Mouse (Mus musculus): Measurements from ENCODE around the gene Nup62. TPM values are rescaled to one million over a fixed set of nuclear protein-coding genes. Genes with fewer than 3 reads are reported as not detected.
"Not testable (repeated sequence)": the region's sequence is repeated elsewhere in the genome, so short reads cannot be mapped to it uniquely, and the experiment has no call there.

Nup62 gene
- total RNA-seq, 2 experiments from 2014 or later: 25.4 to 26.0 TPM

DNA sequence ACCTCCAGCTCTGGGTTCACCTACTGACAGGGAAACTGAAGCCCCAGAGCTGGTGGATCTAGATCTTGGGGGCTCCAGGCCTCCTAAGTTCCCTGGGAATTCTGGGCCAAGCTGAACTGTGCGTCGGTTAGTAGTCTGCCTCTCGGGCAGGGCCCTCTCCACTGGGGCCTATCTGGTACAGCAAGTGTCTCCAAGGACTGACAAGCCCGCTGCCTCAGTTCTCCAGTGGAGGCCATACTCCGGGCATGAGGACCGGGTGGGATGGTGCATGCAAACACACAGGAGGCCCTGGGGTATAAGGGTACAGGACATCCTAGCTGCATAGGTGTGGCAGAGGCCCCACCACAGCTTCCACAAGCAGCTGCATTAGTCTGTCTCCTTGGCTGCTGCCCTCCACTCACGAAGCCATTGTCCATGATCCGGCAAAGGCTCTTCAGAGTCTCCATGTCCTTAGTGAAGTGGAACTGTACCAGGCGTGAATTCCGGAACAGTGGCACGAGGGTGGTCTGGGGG, 48.1 kb downstream of the Nup62 start:
- no peak for DNase-seq

DNA sequence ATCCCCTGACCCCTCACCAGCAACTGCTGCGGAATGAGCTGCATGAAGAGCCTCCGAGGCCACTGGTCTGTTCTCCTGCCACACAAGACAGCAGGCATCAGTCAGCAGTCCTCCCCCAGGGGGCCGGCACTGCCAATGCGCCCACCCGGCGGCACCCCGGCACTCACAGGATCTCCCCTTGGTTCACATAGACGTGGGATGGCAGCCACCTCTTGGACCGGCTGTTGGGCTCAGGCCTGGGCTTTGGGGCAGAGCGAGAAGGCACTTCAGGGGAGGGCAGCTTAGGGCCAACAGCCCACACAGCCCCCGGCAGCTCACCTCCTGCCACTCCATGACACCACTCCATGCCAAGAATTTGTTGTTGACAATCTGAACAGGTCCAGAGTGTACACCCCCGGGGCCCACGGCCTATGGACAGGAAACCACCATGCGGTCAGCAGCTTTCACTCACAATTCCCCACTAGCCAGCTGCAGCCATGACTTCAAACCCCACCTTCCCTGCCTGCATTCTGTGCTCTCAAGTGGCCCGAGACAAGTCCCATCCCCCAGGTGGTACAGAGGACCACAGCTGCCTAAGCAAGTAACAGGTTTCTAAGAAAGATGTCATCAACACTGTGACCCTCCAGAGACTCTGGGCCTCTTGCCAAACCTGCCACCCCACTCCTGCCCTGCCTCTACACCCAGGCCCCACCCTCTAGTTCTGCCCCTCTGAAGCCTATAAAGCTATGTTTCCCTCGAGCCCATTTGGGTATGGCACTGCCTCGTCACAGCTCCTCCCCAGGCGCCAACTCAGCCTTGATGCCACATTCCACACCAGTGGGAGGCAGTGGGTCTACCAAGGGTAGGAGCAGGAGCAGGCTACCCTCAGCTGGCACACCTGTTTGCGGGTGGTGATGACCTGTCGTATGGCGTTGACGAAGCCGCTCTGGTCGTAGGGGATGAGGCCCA, 49.0 kb downstream of the Nup62 start:
- no peak for DNase-seq

DNA sequence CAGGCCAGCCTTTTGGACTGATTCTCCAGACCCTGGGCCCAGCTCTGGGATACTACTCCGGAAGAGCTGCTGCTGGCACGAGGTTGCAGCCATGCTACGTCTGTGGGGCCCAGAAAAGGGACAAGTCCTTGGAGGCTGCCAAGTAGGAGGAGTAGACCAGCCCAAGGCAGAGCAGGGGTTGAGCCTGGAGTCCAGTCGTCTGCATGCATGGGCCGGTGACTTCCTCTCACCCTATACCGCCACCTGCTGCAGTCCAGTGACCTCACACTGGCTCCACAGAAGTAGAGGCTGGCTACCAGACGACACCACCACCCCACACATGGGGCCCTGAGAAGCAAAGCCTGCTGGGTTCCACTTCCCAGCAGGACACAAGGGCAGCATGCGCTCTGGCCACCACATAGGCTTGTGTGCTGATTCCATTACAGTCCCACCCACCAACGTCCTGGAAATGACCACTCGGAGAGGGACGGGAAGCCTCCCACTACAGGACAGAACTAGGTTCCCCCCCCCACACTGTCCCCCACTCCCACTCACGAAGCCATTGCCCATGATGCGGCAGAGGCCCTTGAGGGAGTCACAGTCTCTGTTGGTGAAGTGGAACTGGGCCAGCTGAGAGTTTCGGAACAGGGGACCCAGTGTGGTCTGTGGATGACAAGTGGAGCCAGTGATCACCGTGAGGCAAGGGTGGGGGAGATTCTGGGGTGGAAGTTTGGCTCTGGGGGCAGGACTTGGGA, 50.6 kb downstream of the Nup62 start:
- peak; percentile 82 to 87 for DNase-seq

DNA sequence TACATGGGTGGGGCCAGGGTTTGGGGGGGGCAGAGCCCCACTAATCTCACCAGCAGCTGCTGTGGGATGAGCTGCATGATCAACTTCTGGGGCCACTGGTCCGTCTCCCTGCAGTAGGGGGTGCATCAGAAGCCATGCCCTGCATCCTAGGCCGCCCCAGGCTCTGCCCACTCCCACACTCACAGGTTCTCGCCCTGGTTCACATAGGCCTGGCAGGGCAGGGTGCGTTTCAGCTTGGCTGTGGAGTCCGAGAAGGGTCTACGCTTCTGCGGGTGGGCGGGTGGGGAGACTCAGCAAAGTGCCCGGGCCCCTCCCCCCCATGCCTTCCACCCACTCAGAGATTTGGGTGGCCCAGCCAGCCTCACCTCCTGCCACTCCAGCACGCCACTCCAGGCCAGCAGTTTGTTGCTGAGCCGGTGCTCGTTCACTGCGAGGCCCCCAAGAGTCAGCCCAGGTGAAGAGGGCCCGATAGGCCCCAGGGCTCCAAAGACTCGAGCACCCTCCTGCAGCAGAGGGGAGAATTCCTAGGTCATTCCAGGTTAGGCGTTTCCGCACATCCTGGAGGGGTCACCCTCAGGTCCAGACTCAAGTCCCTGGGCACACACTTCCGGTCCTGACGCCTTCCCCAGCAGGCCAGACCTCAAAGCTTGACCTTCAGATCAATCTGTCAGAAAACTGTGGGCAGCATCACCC, 51.3 kb downstream of the Nup62 start:
- no peak for DNase-seq

DNA sequence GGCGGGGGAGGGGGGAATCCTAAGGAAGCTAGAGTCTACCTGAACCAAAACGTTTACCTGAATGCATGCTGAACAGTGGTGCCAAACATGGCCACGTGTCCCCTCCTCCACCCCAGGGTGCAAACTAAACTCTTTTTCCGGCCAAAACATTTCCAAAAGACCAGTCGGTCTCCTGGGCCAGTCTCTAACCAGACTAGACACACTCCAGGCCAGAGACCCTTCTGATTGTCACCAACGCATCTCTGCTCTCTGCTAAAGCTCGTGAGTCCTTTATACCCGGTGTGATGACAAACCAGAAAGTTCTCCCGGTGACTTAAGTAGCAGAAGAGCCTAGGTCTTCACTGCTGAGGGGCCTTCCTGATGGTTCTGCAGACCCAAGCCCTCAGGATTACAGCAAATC, 51.9 kb downstream of the Nup62 start:
- DNase-seq: no peak

DNA sequence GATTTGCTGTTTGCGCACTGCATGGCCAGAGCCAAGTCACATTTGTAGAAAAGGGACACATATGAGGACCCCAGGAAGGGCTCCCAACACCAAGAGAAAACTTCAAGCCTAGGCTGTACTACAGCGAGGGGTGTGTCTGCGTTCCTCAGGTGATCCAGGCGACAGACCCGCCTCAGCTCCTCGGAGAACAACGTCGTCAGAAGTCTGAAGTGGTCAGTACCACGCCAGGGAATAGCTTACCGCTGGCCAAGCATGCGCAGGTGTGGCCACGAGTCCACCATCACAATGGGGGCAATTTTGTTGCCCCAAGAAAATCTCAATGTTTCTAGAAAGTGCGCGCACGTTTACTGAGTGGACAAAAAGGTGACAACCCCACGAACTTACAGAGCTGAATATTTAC, 52.6 kb downstream of the Nup62 start:
- peak in 1 of 2 experiments; percentile 49 for DNase-seq

DNA sequence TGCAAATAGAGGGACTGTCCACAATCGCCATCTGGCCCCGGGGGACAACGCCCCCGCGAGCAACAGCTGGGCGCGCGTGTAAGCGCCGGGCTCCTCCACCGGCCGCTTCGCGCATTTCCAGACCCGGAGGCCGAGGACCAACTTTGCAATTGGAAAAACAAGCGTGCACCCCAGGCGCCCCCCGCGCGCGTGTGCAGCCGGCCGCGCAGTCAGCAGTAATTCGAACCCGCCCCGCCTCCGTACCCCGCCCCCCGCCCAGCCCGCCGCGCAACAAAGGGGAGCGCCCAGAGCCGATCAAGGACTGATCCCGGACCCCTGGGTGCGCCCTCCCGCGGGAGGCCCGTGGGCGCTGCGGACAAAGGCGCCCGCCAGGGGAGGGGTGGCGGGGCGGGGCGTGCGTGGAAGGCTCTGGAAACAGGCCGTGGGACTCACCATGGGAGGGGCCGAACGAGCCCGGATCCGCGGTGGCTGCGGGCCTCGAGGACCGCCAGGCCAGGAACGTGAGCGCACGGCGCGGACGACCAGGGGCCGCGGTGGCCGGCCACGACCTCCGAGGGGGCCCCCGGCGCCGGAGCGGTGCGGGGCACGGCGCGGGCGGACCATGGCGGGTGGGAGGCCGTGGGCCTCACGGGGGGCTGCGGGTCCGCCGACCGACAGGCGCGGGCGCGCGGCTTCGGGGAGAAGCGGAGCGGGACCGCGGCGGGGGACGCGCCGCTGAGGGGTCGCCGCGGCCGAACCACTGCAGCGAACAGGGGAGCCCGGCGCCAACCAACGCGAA, 53.2 kb downstream of the Nup62 start:
- peak; percentile 83 for DNase-seq

DNA sequence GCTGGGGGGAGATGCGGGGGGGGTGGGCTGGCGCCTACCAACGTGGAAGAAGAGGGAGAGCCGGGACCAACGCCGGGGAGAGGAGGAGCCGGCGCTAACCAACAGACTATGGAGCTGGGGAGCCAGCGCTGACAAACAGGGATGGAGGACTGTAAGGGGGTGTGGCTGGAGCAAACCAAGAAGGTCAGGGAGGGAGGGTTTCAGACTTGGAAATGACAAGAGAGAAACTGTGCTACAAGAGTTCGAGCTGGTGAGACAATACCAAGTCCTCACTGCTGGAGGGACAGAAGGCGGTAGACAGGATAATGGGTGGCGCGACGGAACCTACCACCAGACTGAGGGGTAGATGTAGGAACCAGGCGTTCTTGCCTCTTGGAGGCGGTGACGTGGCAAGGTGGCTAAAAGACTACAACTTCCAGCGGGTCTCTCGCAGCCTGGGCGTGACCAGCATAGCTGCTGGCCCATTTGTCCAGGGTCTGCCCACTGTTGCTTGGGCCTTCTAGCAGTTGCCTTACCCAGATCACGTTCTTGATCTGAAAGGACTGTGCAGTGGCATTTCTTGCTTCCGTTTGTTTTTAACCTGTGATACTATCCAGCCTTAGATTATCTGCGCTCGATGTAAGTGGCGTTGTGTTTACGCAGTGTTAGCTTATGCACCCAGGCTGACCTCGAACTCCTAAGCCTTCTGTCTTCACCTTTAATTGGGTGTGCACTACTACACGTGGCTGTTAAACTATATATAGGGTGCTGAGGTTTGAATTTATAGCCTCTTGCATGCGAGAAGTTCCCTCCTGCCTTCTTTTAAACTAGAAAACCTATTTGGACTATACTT, 54.0 kb downstream of the Nup62 start, which contains the start of gene Ptov1:
Gene Ptov1 (minus strand): TSS at position 92 of the 832 bp plus-strand sequence.
- DNase-seq: peak; percentile 94 to 97

DNA sequence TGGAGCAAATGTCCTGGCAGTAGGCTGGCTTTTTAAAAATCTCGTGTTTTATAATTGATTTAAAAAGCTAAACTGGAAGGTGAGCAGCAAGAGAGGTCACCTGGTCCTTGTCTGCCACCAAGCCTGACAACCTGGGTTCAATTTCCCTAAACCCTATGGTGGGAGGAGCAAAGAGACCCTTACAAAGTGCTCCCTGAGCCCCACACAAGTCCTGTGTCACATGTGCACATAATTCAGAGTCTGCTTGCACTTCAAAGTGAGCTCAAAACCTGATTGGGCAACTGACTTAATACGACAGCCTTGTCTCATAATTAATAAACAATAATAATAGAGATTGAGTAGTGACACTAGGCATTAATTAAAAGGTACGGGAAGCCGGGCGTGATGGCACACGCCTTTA, 54.7 kb downstream of the Nup62 start:
- no peak for DNase-seq

DNA sequence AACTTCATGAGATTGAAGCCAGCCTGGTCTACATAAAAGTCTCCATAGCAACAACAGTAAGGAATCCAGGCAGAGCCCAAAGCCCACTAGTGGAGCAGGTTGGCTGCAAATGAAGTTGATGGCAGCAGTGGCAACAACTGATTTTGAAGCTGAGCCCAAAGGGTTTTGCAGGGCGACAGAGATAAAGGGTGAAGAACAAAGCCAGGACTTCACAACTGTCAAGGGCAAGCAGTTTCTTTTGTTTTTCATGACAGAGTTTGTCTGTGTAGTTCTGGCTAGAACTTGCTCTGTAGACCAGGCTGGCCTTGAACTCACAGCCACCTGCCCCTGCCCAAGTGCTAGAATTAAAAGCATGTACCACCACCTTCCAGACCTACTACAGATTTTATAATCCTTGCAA, 55.3 kb downstream of the Nup62 start:
- no peak for DNase-seq

DNA sequence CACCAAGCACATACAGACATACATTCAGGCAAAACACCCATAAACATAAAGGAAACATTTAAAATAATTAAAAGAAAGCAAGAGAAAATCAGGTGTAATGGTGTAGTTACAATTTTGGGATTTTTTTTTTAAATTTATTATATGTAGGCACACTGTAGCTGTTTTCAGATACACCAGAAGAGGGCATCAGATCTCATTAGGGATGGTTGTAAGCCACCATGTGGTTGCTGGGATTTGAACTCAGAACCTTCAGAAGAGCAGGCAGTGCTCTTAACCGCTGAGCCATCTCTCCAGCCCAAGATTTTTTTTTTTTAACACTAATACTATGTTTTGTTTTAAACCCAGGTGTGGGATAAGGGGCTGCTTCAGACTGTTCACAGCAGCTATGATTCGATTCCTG, 55.9 kb downstream of the Nup62 start:
- DNase-seq: not testable (repeated sequence)

DNA sequence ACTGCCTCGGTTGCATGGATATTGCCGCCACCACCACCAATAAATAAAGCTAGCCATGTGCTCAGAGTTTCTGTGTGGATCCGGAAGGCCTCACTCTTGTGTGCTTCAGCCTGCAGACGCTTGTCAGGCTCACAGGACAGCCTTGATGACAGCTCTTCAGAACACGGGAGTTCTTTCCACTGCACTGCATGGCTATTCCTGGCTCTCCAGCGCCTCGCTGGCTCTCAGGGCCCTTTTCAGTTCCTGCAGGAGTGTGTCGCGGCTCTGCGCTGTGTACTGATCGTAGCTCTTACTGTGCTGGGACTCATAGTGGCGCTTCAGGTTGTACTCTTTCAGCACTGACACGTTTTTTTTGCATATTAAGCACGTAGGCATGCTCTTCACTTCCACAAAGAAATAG, 61.9 kb downstream of the Nup62 start:
- DNase-seq: peak; percentile 72 to 79

Small RNA genes within 50 kb of the gene (microRNA-seq; reads per million reads assigned to microRNA genes)
- gene Mir707: 0 reads per million in 2 experiments

Other genes with a start within 250 kb of the Nup62 start
- 1 to 10 TPM in 1 of 2 experiments, under 1 TPM in 1; 0.82 to 4.4 TPM for gene Napsa, start 243.7 kb upstream of the Nup62 start, total RNA-seq (2021)
- gene Kcnc3, start 225.4 kb upstream of the Nup62 start, total RNA-seq (2021): 1 to 10 TPM; 2.4 to 2.6 TPM
- 10 to 100 TPM; 86.9 to 95.7 TPM for gene Myh14, start 145.2 kb upstream of the Nup62 start, total RNA-seq (2021)
- gene Izumo2, start 107.3 kb upstream of the Nup62 start, total RNA-seq (2021): not detected
- 10 to 100 TPM; 23.9 to 30.9 TPM for gene Vrk3, start 67.7 kb upstream of the Nup62 start, total RNA-seq (2021)
- gene Zfp473, start 65.0 kb upstream of the Nup62 start, total RNA-seq (2021): not detected
- gene Il4i1, start 299 bp downstream of the Nup62 start, total RNA-seq (2021): 1 to 10 TPM in 1 of 2 experiments, under 1 TPM in 1; 0.62 to 4.8 TPM
- 10 to 100 TPM; 60.2 to 62.7 TPM for gene Atf5, start 570 bp downstream of the Nup62 start, total RNA-seq (2021)
- 10 to 100 TPM; 65.1 to 67.1 TPM for gene Akt1s1, start 32.9 kb downstream of the Nup62 start, total RNA-seq (2021)
- 10 to 100 TPM; 36.7 to 57.6 TPM for gene Tbc1d17, start 33.0 kb downstream of the Nup62 start, total RNA-seq (2021)
- 10 to 100 TPM; 16.5 to 19.4 TPM for gene Pnkp, start 41.1 kb downstream of the Nup62 start, total RNA-seq (2021)
- 100 to 1,000 TPM; 173 to 184 TPM for gene Ptov1, start 53.7 kb downstream of the Nup62 start, total RNA-seq (2021)
- gene Med25, start 76.6 kb downstream of the Nup62 start, total RNA-seq (2021): 10 to 100 TPM; 75.9 to 79.8 TPM
- 10 to 100 TPM; 15.4 to 16.8 TPM for gene Fuz, start 80.0 kb downstream of the Nup62 start, total RNA-seq (2021)
- 10 to 100 TPM; 59.2 to 67.9 TPM for gene Ap2a1, start 113.4 kb downstream of the Nup62 start, total RNA-seq (2021)
- gene Tsks, start 127.1 kb downstream of the Nup62 start, total RNA-seq (2021): not detected
- 1 to 10 TPM; 1.8 to 2.0 TPM for gene Cpt1c, start 158.8 kb downstream of the Nup62 start, total RNA-seq (2021)
- gene Prmt1, start 170.5 kb downstream of the Nup62 start, total RNA-seq (2021): 100 to 1,000 TPM in 1 of 2 experiments, 10 to 100 TPM in 1; 90.3 to 110 TPM
- gene Irf3, start 181.6 kb downstream of the Nup62 start, total RNA-seq (2021): 10 to 100 TPM; 21.3 to 29.5 TPM
- gene Bcl2l12, start 182.6 kb downstream of the Nup62 start, total RNA-seq (2021): 1 to 10 TPM; 8.1 to 9.7 TPM
- gene Scaf1, start 200.3 kb downstream of the Nup62 start, total RNA-seq (2021): 10 to 100 TPM; 45.1 to 46.0 TPM
- gene Rras, start 201.9 kb downstream of the Nup62 start, total RNA-seq (2021): 10 to 100 TPM; 43.9 to 47.7 TPM
- gene Prr12, start 236.8 kb downstream of the Nup62 start, total RNA-seq (2021): 10 to 100 TPM; 21.5 to 21.9 TPM
- 10 to 100 TPM; 29.6 to 35.2 TPM for gene Nosip, start 246.3 kb downstream of the Nup62 start, total RNA-seq (2021)
- 1 to 10 TPM; 7.8 TPM for gene Prrg2, start 246.6 kb downstream of the Nup62 start, total RNA-seq (2021)

All from heart, adult 18-20 months (tissue).